Comparison of ENCODE assay signal across 12 mouse cellular contexts in the genomic region with DNA sequence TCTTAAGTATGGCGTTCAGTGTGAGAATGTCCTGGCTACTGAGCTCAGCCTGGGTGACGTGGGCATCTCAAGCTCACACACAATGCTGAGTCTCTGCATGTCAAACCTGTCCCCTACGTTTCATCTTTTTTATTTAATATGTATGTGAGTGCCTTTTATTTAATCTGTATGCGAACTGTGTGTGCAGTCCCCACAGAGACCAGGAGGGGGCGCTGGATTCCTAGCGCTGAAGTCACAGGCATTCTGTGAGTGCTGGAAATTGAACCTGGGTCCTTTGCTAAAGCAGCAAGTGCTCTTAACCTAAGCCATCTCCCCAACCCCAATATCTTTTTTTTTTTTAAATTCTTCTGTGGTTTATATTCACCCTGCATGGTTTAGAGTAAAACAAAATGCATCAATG. TPM values are rescaled to one million over a fixed set of nuclear protein-coding genes. Genes with fewer than 3 reads are reported as not detected.
A peak's percentile ranks its signal among the peaks of the same experiment; 100 is the strongest.
DNase-seq lines count a peak whose midpoint lies in the region; ATAC-seq and TF ChIP-seq lines count a peak whose summit lies in the region.
"Had no signal": no experiment of that assay in that cellular context is flagged by ENCODE, and none has a peak within 500 bp of the region (broad histone marks: within the 10 kb centered on the region; RNA-seq: fewer than 3 reads in every experiment).

No protein-coding gene starts in this region.

- no peak for TF ChIP-seq EP300 in ES-Bruce4 (IDR thresholded peaks at IDR 0.05; ENCODE audit: insufficient read depth, low read depth, low read length)

- H3K27me3 ChIP-seq in hindbrain, postnatal 0 days (ENCODE audit: insufficient read depth, low read length) = no peaks in the 10 kb centered on the region
- H3K27me3 ChIP-seq in hindbrain, embryonic 10.5 days (ENCODE audit: insufficient read depth, poor library complexity, severe bottlenecking) = no peaks in the 10 kb centered on the region
- H3K27me3 ChIP-seq in ES-Bruce4 (ENCODE audit: control insufficient read depth, insufficient read depth, low read length, poor library complexity, severe bottlenecking) = no peaks in the 10 kb centered on the region
- H3K27me3 ChIP-seq: embryonic facial prominence, embryonic 15.5 days; hindbrain, embryonic 15.5 days had no signal

- H3K4me2 ChIP-seq in hindbrain, postnatal 0 days (ENCODE audit: low read depth, low read length) = no peak overlapping the region
- H3K4me2 ChIP-seq: embryonic facial prominence, embryonic 15.5 days; hindbrain, embryonic 15.5 days; midbrain, embryonic 11.5 days had no signal

- peaks cover 3% of the 10 kb centered on the region; the same call in 1 of the 2 replicates for H3K4me1 ChIP-seq in hindbrain, postnatal 0 days (ENCODE audit: insufficient read depth, low read length)
- H3K4me1 ChIP-seq in hindbrain, embryonic 10.5 days (replicated peaks) = peaks cover 27% of the 10 kb centered on the region
- no peaks in the 10 kb centered on the region for H3K4me1 ChIP-seq in lung, adult 2 months (ENCODE audit: control insufficient read depth, insufficient read depth, low read length)
- peaks cover 3% of the 10 kb centered on the region for H3K4me1 ChIP-seq in ES-Bruce4 (ENCODE audit: control insufficient read depth, insufficient read depth, low read length)
- H3K4me1 ChIP-seq: embryonic facial prominence, embryonic 15.5 days had no signal

- ATAC-seq in hindbrain, postnatal 0 days = no peak

- TF ChIP-seq POLR2A in lung, adult 2 months (IDR thresholded peaks at IDR 0.05; ENCODE audit: borderline replicate concordance, extremely low read depth, low read depth, low read length) = no peak
- no peak for TF ChIP-seq POLR2A in ES-Bruce4 (IDR thresholded peaks at IDR 0.05; ENCODE audit: insufficient read depth, low read length)

- H3K27ac ChIP-seq in hindbrain, postnatal 0 days = no peak overlapping the region
- H3K27ac ChIP-seq in hindbrain, embryonic 10.5 days = no peak overlapping the region
- no peak overlapping the region for H3K27ac ChIP-seq in ES-Bruce4 (ENCODE audit: insufficient read depth, low read length)
- H3K27ac ChIP-seq: embryonic facial prominence, embryonic 15.5 days; hindbrain, embryonic 15.5 days had no signal

- H3K4me3 ChIP-seq in hindbrain, postnatal 0 days (ENCODE audit: low read length) = no peak overlapping the region
- no peak overlapping the region for H3K4me3 ChIP-seq in hindbrain, embryonic 10.5 days
- no peak overlapping the region for H3K4me3 ChIP-seq in lung, adult 2 months (replicated peaks; ENCODE audit: extremely low read depth, low read depth, low read length)
- no peak overlapping the region for H3K4me3 ChIP-seq in ES-Bruce4 (ENCODE audit: low read depth, low read length)
- H3K4me3 ChIP-seq: embryonic facial prominence, embryonic 15.5 days; hindbrain, embryonic 15.5 days; myocyte had no signal

- DNase-seq in hindbrain, postnatal 0 days (ENCODE audit: low spot score) = no peak
- DNase-seq in hindbrain, embryonic 10.5 days (ENCODE audit: low spot score) = no peak
- no peak for DNase-seq in lung, adult 2 months
- no peak for DNase-seq in lung, postnatal 36 days
- peak; percentile 40 for DNase-seq in induced T-regulatory cell, adult 2 months (ENCODE audit: low read depth)
- no peak for DNase-seq in spleen, postnatal 36 days (ENCODE audit: low spot score in 2 of 2)
- DNase-seq in layer of hippocampus, postnatal 14 days (ENCODE audit: low spot score in 2 of 2) = no peak

- TF ChIP-seq CTCF in hindbrain, postnatal 0 days (IDR thresholded peaks at IDR 0.05; ENCODE audit: low read depth) = peak; percentile 47
- 0 out of 2 replicates have a peak, but pooled peaks have one; percentile 5 for TF ChIP-seq CTCF in lung, adult 2 months (IDR thresholded peaks at IDR 0.05; ENCODE audit: insufficient read depth, low read length)
- TF ChIP-seq CTCF in ES-Bruce4 (IDR thresholded peaks at IDR 0.05; ENCODE audit: low read depth, low read length) = peak; percentile 16

- no peak overlapping the region for H3K9ac ChIP-seq in hindbrain, postnatal 0 days (replicated peaks; ENCODE audit: low read length)
- H3K9ac ChIP-seq in ES-Bruce4 (ENCODE audit: low read depth, poor library complexity, severe bottlenecking) = no peak overlapping the region
- H3K9ac ChIP-seq: embryonic facial prominence, embryonic 15.5 days; hindbrain, embryonic 15.5 days had no signal

- 91% methylated on average over 6 of the region's 6 CpGs for WGBS in hindbrain, postnatal 0 days
- 84% methylated on average over 6 of the region's 6 CpGs for WGBS in hindbrain, embryonic 10.5 days
- 83% methylated on average over 6 of the region's 6 CpGs for whole genome bisulfite sequencing in lung, adult 2 months

- H3K36me3 ChIP-seq in hindbrain, postnatal 0 days (ENCODE audit: insufficient read depth, low read length) = no peaks in the 10 kb centered on the region
- H3K36me3 ChIP-seq in hindbrain, embryonic 10.5 days = no peaks in the 10 kb centered on the region
- H3K36me3 ChIP-seq in ES-Bruce4 (ENCODE audit: control insufficient read depth, insufficient read depth, low read length, poor library complexity, severe bottlenecking) = no peaks in the 10 kb centered on the region
- H3K36me3 ChIP-seq: embryonic facial prominence, embryonic 15.5 days; hindbrain, embryonic 15.5 days had no signal

- H3K9me3 ChIP-seq in hindbrain, postnatal 0 days (ENCODE audit: low read length) = no peaks in the 10 kb centered on the region
- no peaks in the 10 kb centered on the region for H3K9me3 ChIP-seq in hindbrain, embryonic 10.5 days
- H3K9me3 ChIP-seq in ES-Bruce4 (replicated peaks; ENCODE audit: control insufficient read depth, insufficient read depth, low read length, poor library complexity, severe bottlenecking) = no peaks in the 10 kb centered on the region
- H3K9me3 ChIP-seq: embryonic facial prominence, embryonic 15.5 days; hindbrain, embryonic 15.5 days had no signal

RNA-seq across cellular contexts. Expression of a gene that starts 44.7 kb away (rescaled TPM):
- total RNA-seq in hindbrain, postnatal 0 days (2014; rRNA removed) = 8.8 and 10.7 TPM in 2 replicates
- polyA plus RNA-seq in hindbrain, postnatal 0 days (2015; fragmentation: Nextera tagmentation; extraction: Ambion mirVana) = 5.7 and 6.8 TPM in 2 replicates
- 9.0 and 17.3 TPM in 2 replicates for polyA plus RNA-seq in hindbrain, embryonic 10.5 days (2016; fragmentation: Nextera tagmentation; extraction: Ambion mirVana)
- polyA plus RNA-seq in lung, adult 2 months (2012; rRNA removed) = 51.1 and 54.3 TPM in 2 replicates
- polyA plus RNA-seq in ES-Bruce4 (2011; ENCODE audit: insufficient read depth, insufficient read length, low read depth, missing spikeins) = 13.4 and 14.6 TPM in 2 replicates
- 1 to 10 TPM; 4.2 to 7.0 TPM for total RNA-seq in layer of hippocampus, postnatal 14 days (2021)

RNA-seq across cellular contexts. Expression of a gene that starts 54.1 kb away (rescaled TPM):
- total RNA-seq in hindbrain, postnatal 0 days (2014; rRNA removed) = 0.50 and 1.3 TPM in 2 replicates
- 8.9 TPM in 2 replicates for polyA plus RNA-seq in hindbrain, postnatal 0 days (2015; fragmentation: Nextera tagmentation; extraction: Ambion mirVana)
- 4.1 and 7.7 TPM in 2 replicates for polyA plus RNA-seq in hindbrain, embryonic 10.5 days (2016; fragmentation: Nextera tagmentation; extraction: Ambion mirVana)
- polyA plus RNA-seq in lung, adult 2 months (2012; rRNA removed) = 6.9 and 11.7 TPM in 2 replicates
- polyA plus RNA-seq in ES-Bruce4 (2011; ENCODE audit: insufficient read depth, insufficient read length, low read depth, missing spikeins) = 11.3 and 11.5 TPM in 2 replicates
- 10 to 100 TPM; 13.5 to 20.8 TPM for total RNA-seq in layer of hippocampus, postnatal 14 days (2021)

RNA-seq across cellular contexts. Expression of a gene that starts 54.7 kb away (rescaled TPM):
- total RNA-seq in hindbrain, postnatal 0 days (2014; rRNA removed) = 34.4 and 39.8 TPM in 2 replicates
- polyA plus RNA-seq in hindbrain, postnatal 0 days (2015; fragmentation: Nextera tagmentation; extraction: Ambion mirVana) = 35.2 and 36.3 TPM in 2 replicates
- 12.4 and 19.9 TPM in 2 replicates for polyA plus RNA-seq in hindbrain, embryonic 10.5 days (2016; fragmentation: Nextera tagmentation; extraction: Ambion mirVana)
- polyA plus RNA-seq in lung, adult 2 months (2012; rRNA removed) = 83.6 and 99.1 TPM in 2 replicates
- polyA plus RNA-seq in ES-Bruce4 (2011; ENCODE audit: insufficient read depth, insufficient read length, low read depth, missing spikeins) = 11.0 and 12.1 TPM in 2 replicates
- total RNA-seq in layer of hippocampus, postnatal 14 days (2021) = 10 to 100 TPM; 25.9 to 28.3 TPM
